ENCODE assay signal across 8 mouse cellular contexts in genomic region chr11:26961336-26961980, GRCm38 (mm10).
DNase-seq lines count a peak whose midpoint lies in the region; ATAC-seq lines count a peak whose summit lies in the region.

No protein-coding gene starts in this region.

- peaks cover 6% of the 10 kb centered on the region for H3K4me1 ChIP-seq in hindbrain, embryonic 16.5 days (ENCODE audit: control insufficient read depth, insufficient read depth, low read depth, low read length)

- no peaks in the 10 kb centered on the region for H3K36me3 ChIP-seq in hindbrain, embryonic 16.5 days (ENCODE audit: control insufficient read depth, insufficient read depth, low read length)

- peak overlapping the region; percentile 43 for H3K4me2 ChIP-seq in hindbrain, embryonic 16.5 days (ENCODE audit: low read length)

- no peaks in the 10 kb centered on the region for H3K9me3 ChIP-seq in hindbrain, embryonic 16.5 days (ENCODE audit: control insufficient read depth, low read length)

- no peak overlapping the region for H3K4me3 ChIP-seq in hindbrain, embryonic 16.5 days (ENCODE audit: low read length)

- 2% methylated on average over 5 of the region's 5 CpGs for WGBS in hindbrain, embryonic 16.5 days

- ATAC-seq in hindbrain, embryonic 16.5 days: peak; percentile 99
- peak; percentile 92 for ATAC-seq in megakaryocyte, adult 5-6 weeks (ENCODE audit: poor library complexity, severe bottlenecking)

- 0 out of 2 replicates have a peak overlapping the region, but pooled peaks have one; percentile 44 for H3K27ac ChIP-seq in hindbrain, embryonic 16.5 days (ENCODE audit: low read depth, low read length)

- peak; percentile 77 for DNase-seq in R1 (ENCODE audit: low read depth, low spot score)
- DNase-seq in cerebellum, postnatal 25 days: peak; percentile 86 to 91
- peak; percentile 45 for DNase-seq in gastrocnemius, adult 18-20 months (ENCODE audit: low spot score)
- peak; percentile 79 for DNase-seq in left cerebral cortex, adult 11 months (ENCODE audit: low spot score)
- DNase-seq in right cerebral cortex, postnatal 10 days (ENCODE audit: low spot score in 2 of 2): peak; percentile 92 to 95
- DNase-seq in urinary bladder, postnatal 14 days (ENCODE audit: low spot score): peak; percentile 84

- no peaks in the 10 kb centered on the region for H3K27me3 ChIP-seq in hindbrain, embryonic 16.5 days (replicated peaks; ENCODE audit: control insufficient read depth, insufficient read depth, low read length)

- peak overlapping the region; percentile 43 for H3K9ac ChIP-seq in hindbrain, embryonic 16.5 days (ENCODE audit: low read depth, low read length)
